Mouse (Mus musculus) bone marrow macrophage, adult 2 months (primary cell): ENCODE results near the gene Gng13. TPM values are rescaled to one million over a fixed set of nuclear protein-coding genes. Genes with fewer than 3 reads are reported as not detected.
"Not testable (repeated sequence)": the region's sequence is repeated elsewhere in the genome, so short reads cannot be mapped to it uniquely, and the experiment has no call there.

Source experiments
- H3K27ac ChIP-seq: 2 replicates; pipeline ENCODE4 v1.5.1; 2012; ENCODE audit warnings: low read depth, low read length; ENCODE audit not compliant: insufficient read depth
- H3K4me1 ChIP-seq: 2 replicates; pipeline ENCODE4 v1.6.1; 2012; ENCODE audit warnings: low read length; ENCODE audit not compliant: control insufficient read depth, insufficient read depth
- H3K4me3 ChIP-seq: 2 replicates; pipeline ENCODE4 v1.5.1; 2012; ENCODE audit warnings: mild to moderate bottlenecking, low read length, moderate library complexity; ENCODE audit not compliant: insufficient read depth
- CTCF ChIP-seq: IDR thresholded peaks from 2 replicates; pipeline ENCODE4 v1.5.1; 2012; ENCODE audit warnings: low read depth, mild to moderate bottlenecking, low read length, moderate library complexity
- POLR2A ChIP-seq: IDR thresholded peaks from 2 replicates; pipeline ENCODE4 v1.6.1; 2012; ENCODE audit warnings: mild to moderate bottlenecking, low read depth, low read length, borderline replicate concordance
- polyA plus RNA-seq: library from polyadenylated mRNA; stranded (reverse); fragments of >200 nt; gene quantifications from 2 replicates; pipeline ENCODE4 v1.2.4, GENCODE M21; 2012; ENCODE audit not compliant: missing spikeins, insufficient read depth, insufficient read length

The Gng13 gene
- polyA plus RNA-seq, 1 experiment: not detected

DNA sequence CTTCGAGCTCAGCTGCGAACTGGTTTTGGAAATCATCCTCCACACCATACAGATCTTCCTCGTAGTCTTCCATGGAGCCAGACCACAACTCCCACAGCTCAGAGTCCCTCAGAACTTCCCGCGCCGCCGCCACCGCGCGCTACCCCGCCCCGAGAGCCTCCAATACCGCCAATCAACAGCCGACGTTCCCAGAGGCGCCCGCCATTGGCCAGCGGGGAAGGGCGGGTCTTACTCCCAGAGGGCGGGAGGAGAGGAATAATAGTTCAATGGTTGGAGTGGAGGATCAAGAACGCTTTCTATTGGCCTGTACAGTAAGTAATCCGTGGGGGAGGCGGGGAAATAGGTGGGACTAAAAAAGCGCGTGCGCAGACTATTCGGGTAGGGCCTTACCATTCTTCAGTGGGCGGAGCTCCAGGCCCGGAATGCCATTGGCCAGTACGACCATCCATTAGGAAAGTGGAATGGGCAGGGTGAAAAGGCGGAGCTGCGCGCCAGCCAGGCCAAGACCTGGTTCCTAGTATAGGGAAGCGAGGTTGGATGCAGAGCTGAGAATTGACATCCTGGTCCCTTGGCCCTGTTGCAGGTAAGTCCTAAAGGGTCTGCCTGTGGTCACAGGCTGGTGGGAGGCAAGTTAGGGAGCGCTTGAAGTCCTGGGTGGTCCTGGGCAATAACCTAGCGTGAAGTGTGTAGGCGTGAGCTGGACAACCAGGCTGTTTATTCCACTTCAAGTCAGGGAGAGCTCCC lies 10.5 kb downstream of the Gng13 start, which contains the start of the genes Chtf18 and Rpusd1:
Chtf18 (minus strand) TSS at position 155 of the 744 bp plus-strand sequence.
Rpusd1 (plus strand) TSS at position 406 of the 744 bp plus-strand sequence.
- no peak within 1 kb of the TSS for H3K27ac ChIP-seq
- H3K4me1 ChIP-seq: peaks cover 4% of the 10 kb centered on the region; the same call in 1 of the 2 replicates
- peak within 1 kb of the TSS; percentile 96 for H3K4me3 ChIP-seq
- no peak for TF ChIP-seq POLR2A
- TF ChIP-seq CTCF: no peak

DNA sequence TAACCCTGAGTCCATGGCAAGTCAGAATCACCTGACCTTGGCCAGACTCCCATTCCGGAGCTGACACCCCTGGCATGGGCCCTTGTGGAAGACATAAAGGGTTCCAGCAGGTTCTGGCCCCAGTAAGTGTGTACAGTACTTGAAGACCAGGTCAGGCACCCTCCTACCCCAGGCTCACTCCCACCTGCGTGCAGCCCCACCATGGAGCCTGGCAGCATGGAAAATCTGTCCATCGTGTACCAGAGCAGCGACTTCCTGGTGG lies 11.0 kb downstream of the Gng13 start:
- H3K27ac ChIP-seq: no peak overlapping the region
- TF ChIP-seq POLR2A (no peak), CTCF (no peak)
- peaks cover 4% of the 10 kb centered on the region; the same call in 1 of the 2 replicates for H3K4me1 ChIP-seq
- peak overlapping the region; percentile 76 for H3K4me3 ChIP-seq

DNA sequence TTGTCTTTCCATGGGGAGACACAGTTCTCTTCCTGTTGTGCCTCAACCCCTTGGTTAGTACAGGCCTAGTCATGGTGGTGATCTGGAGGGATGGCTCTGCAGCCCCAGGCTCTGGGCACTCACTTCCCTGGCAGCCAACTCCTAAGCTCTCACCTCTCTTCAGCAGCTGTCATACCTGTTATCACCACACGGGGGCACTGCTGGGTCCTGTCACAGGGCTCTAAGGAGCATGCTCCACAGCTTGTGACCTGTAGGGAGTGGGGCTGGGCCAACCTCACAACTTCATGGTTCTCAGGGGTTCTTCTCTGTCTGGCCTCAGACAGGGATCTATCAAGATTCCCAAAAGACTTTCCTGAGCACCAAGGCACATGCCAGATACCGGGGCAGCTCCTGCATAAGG lies 15.1 kb downstream of the Gng13 start:
- TF ChIP-seq CTCF (peak; percentile 65), POLR2A (no peak)
- Histone ChIP-seq H3K27ac (no peak overlapping the region), H3K4me1 (peaks cover 4% of the 10 kb centered on the region; the same call in 1 of the 2 replicates), H3K4me3 (no peak overlapping the region)

DNA sequence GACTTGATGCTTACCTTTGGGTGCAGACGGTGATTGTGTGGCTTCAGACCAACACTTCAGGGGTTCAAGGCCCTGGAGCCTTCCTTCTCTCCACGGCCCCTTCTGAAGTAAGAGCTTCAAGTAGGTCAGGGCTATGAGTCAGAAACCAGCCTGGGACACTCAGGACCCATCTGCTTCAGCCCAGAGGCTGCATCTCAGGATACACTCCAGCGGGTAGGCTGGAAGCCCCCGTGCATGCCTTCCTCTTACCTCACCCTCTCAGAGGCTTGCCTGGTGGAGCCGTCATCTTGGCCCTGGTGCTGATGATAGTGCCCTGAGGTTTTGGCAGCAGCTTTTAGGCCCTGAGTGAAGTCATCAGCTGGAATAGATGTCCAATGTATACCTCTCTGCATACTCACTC lies 18.3 kb downstream of the Gng13 start:
- no peaks in the 10 kb centered on the region for H3K4me1 ChIP-seq
- H3K4me3 ChIP-seq: no peak overlapping the region
- TF ChIP-seq CTCF: no peak
- no peak for TF ChIP-seq POLR2A
- no peak overlapping the region for H3K27ac ChIP-seq

DNA sequence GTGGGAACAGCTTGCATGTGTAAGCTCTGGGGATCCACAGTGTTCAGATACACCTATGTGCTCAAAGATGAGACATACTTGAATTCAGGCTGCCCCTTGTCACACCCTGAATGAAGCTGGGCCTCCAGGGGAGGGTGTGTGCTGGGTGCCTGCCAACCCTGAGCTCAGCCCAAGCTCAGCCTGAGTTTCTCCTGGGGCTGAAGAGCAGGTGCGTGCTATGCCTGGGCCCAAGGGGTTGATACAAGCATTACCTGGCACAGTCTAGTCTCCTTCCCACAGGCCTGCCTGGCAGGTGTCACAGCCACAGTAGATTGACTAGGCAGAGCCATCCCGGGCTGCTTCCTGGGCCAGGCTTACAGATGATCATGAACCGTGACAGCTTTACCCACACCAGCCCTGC lies 18.8 kb downstream of the Gng13 start, which contains the start of gene Mslnl:
Mslnl (plus strand) TSS at position 298 of the 400 bp plus-strand sequence.
- no peak within 1 kb of the TSS for H3K27ac ChIP-seq
- no peaks in the 10 kb centered on the region for H3K4me1 ChIP-seq
- TF ChIP-seq CTCF: no peak
- no peak within 1 kb of the TSS for H3K4me3 ChIP-seq

DNA sequence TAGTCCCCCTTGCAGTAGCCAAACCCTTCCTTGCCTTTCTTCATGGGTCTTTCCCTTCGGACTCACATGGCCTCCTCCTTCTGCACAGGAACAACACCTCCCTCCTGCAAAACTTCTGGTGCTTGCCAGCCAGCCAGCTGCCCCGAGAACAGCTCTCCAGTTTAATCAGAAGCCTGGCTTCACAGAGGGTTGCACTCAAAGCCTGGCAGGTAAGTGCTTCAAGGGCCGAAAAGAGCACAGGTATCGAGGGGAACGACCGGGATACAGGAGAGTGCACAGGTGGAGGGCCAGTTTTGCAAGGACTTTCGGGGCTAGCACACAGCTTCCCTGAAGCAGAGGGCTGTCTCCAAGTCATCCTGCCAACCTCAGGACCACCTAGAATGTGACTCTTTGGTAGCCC lies 21.9 kb downstream of the Gng13 start:
- no peak overlapping the region for H3K27ac ChIP-seq
- TF ChIP-seq CTCF (no peak), POLR2A (no peak)
- H3K4me3 ChIP-seq: no peak overlapping the region
- no peaks in the 10 kb centered on the region for H3K4me1 ChIP-seq

DNA sequence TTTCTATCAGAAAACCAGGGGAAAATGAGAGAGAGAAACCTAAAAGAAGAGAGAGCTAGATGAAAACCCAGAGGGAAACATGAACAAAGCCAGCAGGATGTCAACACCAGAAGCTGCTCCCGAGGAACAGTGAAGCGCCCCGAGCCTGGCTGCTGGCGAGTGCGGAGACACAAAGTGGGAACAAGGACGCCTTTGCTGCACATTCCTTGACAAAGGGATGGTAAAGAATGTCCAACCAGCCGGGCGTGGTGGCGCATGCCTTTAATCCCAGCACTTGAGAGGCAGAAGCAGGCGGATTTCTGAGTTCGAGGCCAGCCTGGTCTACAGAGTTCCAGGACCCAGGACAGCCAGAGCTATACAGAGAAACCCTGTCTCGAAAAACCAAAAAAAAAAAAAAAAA lies 24.5 kb downstream of the Gng13 start:
- H3K4me3 ChIP-seq, H3K4me1 ChIP-seq, H3K27ac ChIP-seq: not testable (repeated sequence)

DNA sequence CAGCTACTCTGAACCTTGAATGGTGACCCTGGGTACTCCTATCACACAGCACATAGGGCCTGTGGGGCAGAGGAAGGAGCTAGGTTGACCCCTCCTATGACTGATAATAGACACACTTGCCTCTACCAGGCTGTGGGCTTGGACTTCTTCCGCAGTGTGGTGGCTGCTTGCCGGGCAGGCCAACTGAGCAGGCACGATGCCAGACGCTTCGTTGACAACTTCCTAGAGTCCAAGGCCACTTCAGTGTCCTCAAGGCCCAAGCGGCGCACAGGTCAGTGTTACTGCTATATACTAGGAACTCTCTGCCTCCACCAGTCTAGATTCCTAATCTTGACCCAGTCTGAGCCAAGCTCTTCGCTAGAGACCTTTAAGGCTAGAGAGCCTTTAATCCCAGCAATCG lies 26.9 kb downstream of the Gng13 start:
- TF ChIP-seq POLR2A: no peak
- no peak for TF ChIP-seq CTCF
- Histone ChIP-seq H3K27ac (no peak overlapping the region), H3K4me3 (no peak overlapping the region), H3K4me1 (no peaks in the 10 kb centered on the region)

DNA sequence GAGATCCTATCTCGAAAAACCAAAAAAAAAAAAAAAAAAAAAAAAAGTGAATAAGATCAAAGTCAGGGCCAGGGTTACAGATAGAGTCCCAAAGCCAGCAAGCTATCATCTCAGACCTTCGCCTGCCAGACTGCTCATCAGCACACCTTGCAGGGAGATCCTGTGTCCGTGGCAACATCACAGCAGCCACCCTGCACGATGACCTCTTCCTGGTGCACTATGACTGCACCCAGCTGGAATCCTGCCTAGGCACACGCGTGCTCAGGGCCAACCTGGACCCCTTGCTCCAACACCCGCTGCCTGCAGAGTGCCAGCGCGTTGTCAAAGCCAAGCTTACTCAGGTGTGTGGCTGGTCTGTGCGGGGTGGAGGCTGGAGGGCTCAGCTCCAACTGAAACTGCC lies 27.3 kb downstream of the Gng13 start:
- TF ChIP-seq POLR2A: no peak
- no peak for TF ChIP-seq CTCF
- Histone ChIP-seq H3K4me3 (no peak overlapping the region), H3K4me1 (no peaks in the 10 kb centered on the region), H3K27ac (no peak overlapping the region)

DNA sequence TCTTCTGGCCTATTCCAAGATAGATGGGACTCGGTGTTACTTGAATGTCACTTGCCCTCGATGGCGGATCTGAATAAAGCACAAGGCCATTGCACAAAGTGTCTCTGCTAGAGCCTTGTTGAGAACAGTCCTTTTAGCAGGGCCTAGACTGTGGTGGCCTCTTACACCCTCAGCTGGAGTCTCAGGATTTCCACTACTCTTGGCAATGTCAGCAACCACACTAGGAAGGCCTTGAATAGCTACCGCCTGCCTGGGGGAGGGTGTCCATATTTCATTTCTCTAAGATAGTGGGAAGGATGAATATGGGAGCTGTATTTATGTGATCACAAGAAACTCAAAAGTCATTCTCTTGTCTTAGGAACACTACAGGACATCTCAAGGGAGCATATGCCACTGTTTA lies 31.3 kb downstream of the Gng13 start:
- H3K4me3 ChIP-seq: no peak overlapping the region
- H3K4me1 ChIP-seq: no peaks in the 10 kb centered on the region
- TF ChIP-seq POLR2A: no peak
- no peak overlapping the region for H3K27ac ChIP-seq

DNA sequence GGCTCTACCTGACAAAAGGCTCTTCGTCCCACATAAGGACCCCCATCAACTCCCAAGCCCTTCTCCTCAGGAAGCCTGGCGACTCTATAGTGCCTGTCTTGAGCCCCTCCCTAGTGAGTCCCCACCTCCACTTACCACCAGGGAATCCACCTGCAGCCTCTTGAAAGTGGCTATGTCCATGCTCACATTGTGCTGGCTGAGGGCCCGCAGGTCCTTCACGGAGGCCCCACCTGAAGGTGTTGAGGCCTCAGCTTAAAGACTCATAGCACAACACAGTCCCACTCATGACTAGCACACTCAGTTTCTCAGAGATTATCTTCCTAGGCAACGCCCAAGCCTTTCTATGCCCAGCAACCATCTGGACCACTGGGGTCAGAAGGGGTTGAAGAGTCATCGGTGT lies 32.3 kb downstream of the Gng13 start:
- TF ChIP-seq CTCF: no peak
- no peak for TF ChIP-seq POLR2A
- Histone ChIP-seq H3K27ac (no peak overlapping the region), H3K4me1 (no peaks in the 10 kb centered on the region), H3K4me3 (no peak overlapping the region)
